Mouse (Mus musculus): ENCODE data around the gene Vnn1. TPM values are rescaled to one million over a fixed set of nuclear protein-coding genes. Genes with fewer than 3 reads are reported as not detected.
A peak's percentile ranks its signal among the peaks of the same experiment; 100 is the strongest.

Gene Vnn1
- 0.43 and 0.68 TPM in 2 replicates for polyA plus RNA-seq (2016; fragmentation: Nextera tagmentation; extraction: Ambion mirVana)

GRCm38 (mm10) chr10:23894601-23895349 is at the start of gene Vnn1:
TSS of gene Vnn1 (plus strand) at chr10:23894688.
- Histone ChIP-seq H3K9me3 (replicated peaks) (no peaks in the 10 kb centered on the region), H3K27ac (no peak within 1 kb of the TSS), H3K36me3 (no peaks in the 10 kb centered on the region), H3K27me3 (ENCODE audit: low read depth, poor library complexity, severe bottlenecking) (no peaks in the 10 kb centered on the region), H3K4me3 (peak within 1 kb of the TSS; percentile 42), H3K4me1 (peaks cover 6% of the 10 kb centered on the region; the same call in 1 of the 2 replicates)
- 33% methylated on average over 21 of the region's 21 CpGs for WGBS
- DNase-seq (ENCODE audit: low spot score), result no peak

DNA sequence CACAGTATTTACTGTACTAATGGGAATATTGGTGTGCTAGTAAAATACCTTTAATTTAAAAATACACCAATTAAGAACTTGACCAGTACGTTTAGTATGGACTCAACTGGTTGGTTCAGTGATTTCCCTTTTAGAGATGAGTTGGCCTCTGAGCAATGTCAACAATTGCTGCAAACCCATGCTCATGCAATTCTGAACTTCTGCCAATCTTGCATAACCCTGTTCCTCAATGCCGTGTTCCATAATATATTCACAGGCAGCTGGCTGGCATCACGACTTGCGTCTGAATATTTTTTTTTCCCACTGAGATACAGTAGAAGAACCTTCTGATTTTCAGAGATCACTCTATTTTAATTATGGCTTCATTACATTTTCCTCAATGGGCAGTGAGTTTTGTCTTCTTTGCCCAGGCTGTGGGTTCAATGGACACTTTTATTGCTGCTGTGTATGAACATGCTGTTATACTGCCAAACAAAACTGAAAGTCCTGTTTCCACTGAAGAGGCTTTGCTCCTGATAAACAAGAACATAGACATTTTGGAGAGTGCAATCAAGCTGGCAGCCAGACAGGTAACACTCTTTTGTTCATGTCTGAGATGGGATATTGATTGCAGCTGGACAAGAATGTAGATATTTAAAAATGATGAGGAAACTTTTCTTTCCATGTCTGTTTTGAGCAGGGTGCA is 43.1 kb upstream of the Vnn1 start, which contains the start of gene Vnn3:
TSS of gene Vnn3 (plus strand) at position 235 of the 685 bp plus-strand sequence.
- Histone ChIP-seq H3K27me3 (ENCODE audit: low read depth, poor library complexity, severe bottlenecking) (no peaks in the 10 kb centered on the region), H3K4me1 (no peaks in the 10 kb centered on the region), H3K4me3 (no peak within 1 kb of the TSS), H3K36me3 (no peaks in the 10 kb centered on the region), H3K27ac (no peak within 1 kb of the TSS), H3K9me3 (replicated peaks) (no peaks in the 10 kb centered on the region)
- 94% methylated on average over 4 of the region's 4 CpGs for WGBS
- DNase-seq (ENCODE audit: low spot score), result no peak

DNA sequence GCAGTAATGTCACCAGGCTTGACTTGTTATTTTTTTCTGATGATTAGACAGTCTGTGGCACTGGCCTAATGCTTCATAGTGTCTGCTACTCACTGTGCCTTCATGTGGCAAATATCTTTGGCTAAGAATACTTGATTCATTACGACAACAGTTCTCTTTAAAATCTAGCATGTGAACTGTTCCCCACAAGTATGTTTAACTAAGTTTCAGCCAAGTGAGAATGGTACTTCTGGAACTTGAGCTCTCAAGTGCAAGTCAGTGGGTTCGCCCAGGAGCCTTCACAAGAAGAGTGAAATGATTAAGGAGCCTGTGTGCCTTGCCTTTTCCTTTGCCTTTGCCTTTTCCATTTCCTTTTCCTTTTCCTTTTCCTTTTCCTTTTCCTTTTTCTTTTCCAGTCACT is 42.4 kb upstream of the Vnn1 start:
- Histone ChIP-seq H3K4me3 (no peak overlapping the region), H3K27me3 (ENCODE audit: low read depth, poor library complexity, severe bottlenecking) (no peaks in the 10 kb centered on the region), H3K4me1 (no peaks in the 10 kb centered on the region), H3K9me3 (replicated peaks) (no peaks in the 10 kb centered on the region), H3K27ac (no peak overlapping the region), H3K36me3 (no peaks in the 10 kb centered on the region)
- WGBS, result 94% methylated on average over 2 of the region's 2 CpGs
- no peak for DNase-seq (ENCODE audit: low spot score)

GRCm38 (mm10) chr10:23864362-23865312 is 29.9 kb upstream of the Vnn1 start:
- whole genome bisulfite sequencing, result 88% methylated on average over 9 of the region's 9 CpGs
- no peak for DNase-seq (ENCODE audit: low spot score)
- Histone ChIP-seq H3K4me3 (no peak overlapping the region), H3K36me3 (no peaks in the 10 kb centered on the region), H3K4me1 (no peaks in the 10 kb centered on the region), H3K27ac (no peak overlapping the region), H3K9me3 (replicated peaks) (no peaks in the 10 kb centered on the region), H3K27me3 (ENCODE audit: low read depth, poor library complexity, severe bottlenecking) (no peaks in the 10 kb centered on the region)

- no peaks in the 10 kb centered on the region for H3K9me3 ChIP-seq (replicated peaks)
Measured at GRCm38 (mm10) chr10:23880695-23881094, 13.8 kb upstream of the Vnn1 start.

DNA sequence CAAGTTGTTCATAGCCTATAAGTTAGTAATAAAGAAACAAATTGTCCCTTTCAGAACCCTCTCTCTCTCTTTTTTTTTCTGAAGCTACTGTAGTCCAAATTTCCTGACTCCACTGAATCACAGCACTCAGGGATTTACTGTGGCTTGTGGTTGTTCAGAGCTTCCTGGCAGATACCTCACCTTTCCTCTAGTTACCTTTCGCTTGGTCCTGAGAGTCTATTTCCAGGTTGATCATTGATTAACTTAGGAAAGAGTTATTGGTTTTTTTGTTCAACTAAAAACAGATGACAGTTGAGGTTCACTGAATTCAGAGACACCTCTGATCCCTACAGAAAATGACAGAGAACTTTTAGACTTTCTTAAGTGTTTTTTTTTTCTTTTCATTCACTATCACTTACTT is 9.6 kb upstream of the Vnn1 start:
- Histone ChIP-seq H3K9me3 (replicated peaks) (no peaks in the 10 kb centered on the region), H3K27ac (no peak overlapping the region), H3K27me3 (ENCODE audit: low read depth, poor library complexity, severe bottlenecking) (no peaks in the 10 kb centered on the region), H3K36me3 (no peaks in the 10 kb centered on the region), H3K4me3 (no peak overlapping the region), H3K4me1 (no peaks in the 10 kb centered on the region)
- WGBS, result 92% methylated on average over 1 of the region's 1 CpGs
- no peak for DNase-seq (ENCODE audit: low spot score)

More at GRCm38 (mm10) chr10:23880695-23881094, 13.8 kb upstream of the Vnn1 start:
- H3K36me3 ChIP-seq, result no peaks in the 10 kb centered on the region
- 93% methylated on average over 6 of the region's 6 CpGs for WGBS
- DNase-seq (ENCODE audit: low spot score), result no peak
- H3K4me3 ChIP-seq, result no peak overlapping the region
- no peaks in the 10 kb centered on the region for H3K4me1 ChIP-seq
- H3K27me3 ChIP-seq (ENCODE audit: low read depth, poor library complexity, severe bottlenecking), result no peaks in the 10 kb centered on the region
- no peak overlapping the region for H3K27ac ChIP-seq

DNA sequence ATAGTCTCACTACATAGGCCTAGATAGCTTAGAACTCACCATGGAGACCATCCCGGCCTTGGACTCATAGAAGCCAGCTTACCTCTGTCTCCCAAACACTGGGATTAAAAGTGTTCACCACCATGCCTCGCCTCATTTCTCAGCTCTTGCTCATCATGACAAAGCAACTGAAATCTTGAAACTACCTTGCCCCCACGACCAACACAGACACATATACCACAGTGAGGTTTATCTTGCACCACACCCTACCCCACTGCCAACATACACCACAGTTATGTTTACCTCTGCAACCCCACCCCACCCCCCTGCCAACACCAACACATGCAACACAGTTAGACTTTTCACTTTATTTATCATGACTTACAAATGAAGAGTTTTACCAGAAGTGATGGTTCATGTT is 8.4 kb upstream of the Vnn1 start:
- H3K36me3 ChIP-seq, result no peaks in the 10 kb centered on the region
- no peaks in the 10 kb centered on the region for H3K27me3 ChIP-seq (ENCODE audit: low read depth, poor library complexity, severe bottlenecking)
- WGBS, result 91% methylated on average over 3 of the region's 3 CpGs
- H3K9me3 ChIP-seq (replicated peaks), result no peaks in the 10 kb centered on the region
- no peak overlapping the region for H3K4me3 ChIP-seq
- H3K4me1 ChIP-seq, result no peaks in the 10 kb centered on the region
- H3K27ac ChIP-seq, result no peak overlapping the region
- DNase-seq (ENCODE audit: low spot score), result no peak

GRCm38 (mm10) chr10:23892987-23893386 is 1.5 kb upstream of the Vnn1 start:
- peaks cover 6% of the 10 kb centered on the region; the same call in 1 of the 2 replicates for H3K4me1 ChIP-seq
- 91% methylated on average over 1 of the region's 1 CpGs for WGBS
- no peak overlapping the region for H3K4me3 ChIP-seq
- no peaks in the 10 kb centered on the region for H3K9me3 ChIP-seq (replicated peaks)
- H3K36me3 ChIP-seq, result no peaks in the 10 kb centered on the region
- no peak for DNase-seq (ENCODE audit: low spot score)
- H3K27ac ChIP-seq, result no peak overlapping the region
- no peaks in the 10 kb centered on the region for H3K27me3 ChIP-seq (ENCODE audit: low read depth, poor library complexity, severe bottlenecking)

DNA sequence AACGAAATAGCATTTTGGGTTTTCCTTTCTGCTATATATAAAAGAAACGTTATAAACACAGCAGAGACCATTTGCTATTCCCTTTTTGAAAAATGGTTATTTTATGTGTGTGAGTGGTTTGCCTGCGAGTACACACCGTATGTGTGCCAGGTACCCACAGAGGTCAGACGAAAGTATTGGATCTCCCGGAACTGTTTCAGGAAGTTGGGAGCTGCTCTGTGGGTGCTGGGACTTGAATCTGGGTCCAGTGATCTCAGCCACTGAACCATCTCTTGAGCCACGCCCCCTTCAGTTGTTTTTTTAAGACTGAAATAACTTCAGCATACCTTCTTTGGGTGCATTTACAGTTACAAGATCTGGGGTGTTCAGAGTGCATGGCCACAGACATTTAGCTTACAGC is 888 bp downstream of the Vnn1 start:
- no peak overlapping the region for H3K27ac ChIP-seq
- H3K9me3 ChIP-seq (replicated peaks), result no peaks in the 10 kb centered on the region
- H3K4me1 ChIP-seq, result peaks cover 6% of the 10 kb centered on the region; the same call in 1 of the 2 replicates
- 84% methylated on average over 7 of the region's 7 CpGs for WGBS
- no peak for DNase-seq (ENCODE audit: low spot score)
- H3K4me3 ChIP-seq, result no peak overlapping the region
- H3K36me3 ChIP-seq, result no peaks in the 10 kb centered on the region
- no peaks in the 10 kb centered on the region for H3K27me3 ChIP-seq (ENCODE audit: low read depth, poor library complexity, severe bottlenecking)

- no peaks in the 10 kb centered on the region for H3K36me3 ChIP-seq
- WGBS, result 86% methylated on average over 3 of the region's 3 CpGs
- H3K27ac ChIP-seq, result no peak overlapping the region
- no peaks in the 10 kb centered on the region for H3K9me3 ChIP-seq (replicated peaks)
- H3K27me3 ChIP-seq (ENCODE audit: low read depth, poor library complexity, severe bottlenecking), result no peaks in the 10 kb centered on the region
- DNase-seq (ENCODE audit: low spot score), result no peak
- H3K4me3 ChIP-seq, result no peak overlapping the region
- no peaks in the 10 kb centered on the region for H3K4me1 ChIP-seq
Measured at GRCm38 (mm10) chr10:23901119-23901518, 6.6 kb downstream of the Vnn1 start.

GRCm38 (mm10) chr10:23905661-23906060 is 11.2 kb downstream of the Vnn1 start:
- no peak overlapping the region for H3K27ac ChIP-seq
- no peaks in the 10 kb centered on the region for H3K27me3 ChIP-seq (ENCODE audit: low read depth, poor library complexity, severe bottlenecking)
- H3K36me3 ChIP-seq, result no peaks in the 10 kb centered on the region
- 94% methylated on average over 1 of the region's 1 CpGs for WGBS
- no peak for DNase-seq (ENCODE audit: low spot score)
- no peaks in the 10 kb centered on the region for H3K9me3 ChIP-seq (replicated peaks)
- H3K4me3 ChIP-seq, result no peak overlapping the region
- H3K4me1 ChIP-seq, result no peaks in the 10 kb centered on the region

DNA sequence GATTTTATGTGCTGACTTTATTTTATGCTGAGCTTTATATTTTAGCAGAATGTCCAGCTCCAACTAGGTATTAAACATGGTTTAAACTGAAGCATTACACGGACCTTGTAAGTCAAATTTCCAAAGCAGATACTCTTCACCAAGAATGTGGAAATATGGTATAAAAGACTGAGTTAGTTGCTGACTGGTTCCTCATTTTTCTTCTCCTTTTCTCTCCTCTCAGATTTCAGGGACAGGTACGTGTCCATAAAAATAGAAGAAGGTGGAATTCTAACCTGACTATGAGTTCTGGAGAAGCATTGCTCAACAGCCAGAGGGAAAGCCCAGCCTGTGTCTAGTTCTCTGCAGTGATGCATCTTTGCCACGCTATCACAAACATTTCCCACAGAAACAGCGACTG is 25.6 kb downstream of the Vnn1 start, which contains the start of gene Taar1:
TSS of gene Taar1 (plus strand) at position 301 of the 400 bp plus-strand sequence.
- WGBS, result 87% methylated on average over 4 of the region's 4 CpGs

More for the DNA sequence above, 25.6 kb downstream of the Vnn1 start, which contains the start of gene Taar1:
- H3K36me3 ChIP-seq, result no peaks in the 10 kb centered on the region
- H3K4me3 ChIP-seq, result no peak within 1 kb of the TSS
- H3K27me3 ChIP-seq (ENCODE audit: low read depth, poor library complexity, severe bottlenecking), result no peaks in the 10 kb centered on the region
- no peak within 1 kb of the TSS for H3K27ac ChIP-seq
- no peaks in the 10 kb centered on the region for H3K9me3 ChIP-seq (replicated peaks)
- H3K4me1 ChIP-seq, result no peaks in the 10 kb centered on the region
- DNase-seq (ENCODE audit: low spot score), result no peak

All from limb, embryonic 10.5 days (tissue).